Mouse (Mus musculus) bone marrow, adult 2 months (tissue): ENCODE results near the gene Stx18.

ENCODE experiments used
- CTCF ChIP-seq: fragments of 200-500 bp; IDR thresholded peaks from 2 replicates; pipeline ENCODE4 v1.5.1; 2011; ENCODE audit warnings: low read length, control low read depth; ENCODE audit not compliant: control insufficient read depth, insufficient read depth
- POLR2A ChIP-seq: fragments of 200-500 bp; IDR thresholded peaks from 2 replicates; pipeline ENCODE4 v1.6.1; 2011; ENCODE audit warnings: low read depth, mild to moderate bottlenecking, control low read depth, low read length, borderline replicate concordance; ENCODE audit not compliant: control insufficient read depth

- no peak for TF ChIP-seq CTCF
- no peak for TF ChIP-seq POLR2A
These were observed 135.2 kb downstream of the Stx18 start for GRCm38 (mm10) chr5:38173766-38174165.
